Mouse (Mus musculus): ENCODE results near the gene Ntm.

The Ntm gene

DNA sequence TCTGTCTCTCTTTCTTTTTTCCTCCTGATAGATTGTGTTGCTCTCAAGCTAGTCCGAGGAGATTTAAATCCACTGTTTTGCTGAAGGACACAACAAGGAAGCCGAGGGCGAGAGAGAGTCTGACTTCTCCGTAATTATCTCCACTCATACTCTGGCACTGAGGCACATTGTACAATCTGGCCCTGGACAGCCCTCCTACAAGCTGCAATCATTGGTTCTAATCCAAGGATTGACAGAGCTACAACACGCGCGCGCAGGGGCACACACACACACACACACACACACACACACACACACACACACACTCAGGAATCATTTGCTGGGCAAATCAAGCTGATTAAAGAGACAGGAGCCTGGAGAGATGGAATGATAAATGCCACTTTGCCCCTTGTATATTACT lies at the start of gene Ntm:
Ntm (minus strand) TSS at position 164 of the 400 bp plus-strand sequence.
- no peak for DNase-seq (ENCODE audit: low spot score)

- DNase-seq (ENCODE audit: low spot score) = no peak
Observed at GRCm38 (mm10) chr9:30005701-30006100, 42.8 kb upstream of the Ntm start.

DNA sequence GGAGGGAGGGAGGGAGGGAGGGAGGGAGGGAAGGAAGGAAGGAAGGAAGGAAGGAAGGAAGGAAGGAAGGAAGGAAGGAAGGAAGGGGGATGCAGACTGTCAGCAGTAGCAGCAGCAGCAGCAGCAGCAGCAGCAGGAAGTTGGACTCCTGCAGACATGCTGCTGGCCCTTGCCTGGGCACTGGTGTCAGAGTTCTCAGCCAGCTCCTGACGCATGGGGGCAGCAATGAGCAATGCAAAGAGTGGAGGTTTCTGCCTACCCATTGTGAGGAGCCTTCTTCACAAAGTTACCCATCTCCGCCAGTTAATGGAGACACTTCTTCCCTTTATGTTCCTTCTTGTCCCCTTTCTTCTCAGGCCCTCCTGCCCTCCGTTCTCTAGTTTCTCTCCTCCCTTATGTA lies 40.7 kb upstream of the Ntm start:
- peak; percentile 40 for DNase-seq (ENCODE audit: low spot score)

- no peak for DNase-seq (ENCODE audit: low spot score)
Observed at GRCm38 (mm10) chr9:29981177-29981915, 18.4 kb upstream of the Ntm start.

GRCm38 (mm10) chr9:29961954-29962867 lies 730 bp downstream of the Ntm start:
- no peak for DNase-seq (ENCODE audit: low spot score)

DNA sequence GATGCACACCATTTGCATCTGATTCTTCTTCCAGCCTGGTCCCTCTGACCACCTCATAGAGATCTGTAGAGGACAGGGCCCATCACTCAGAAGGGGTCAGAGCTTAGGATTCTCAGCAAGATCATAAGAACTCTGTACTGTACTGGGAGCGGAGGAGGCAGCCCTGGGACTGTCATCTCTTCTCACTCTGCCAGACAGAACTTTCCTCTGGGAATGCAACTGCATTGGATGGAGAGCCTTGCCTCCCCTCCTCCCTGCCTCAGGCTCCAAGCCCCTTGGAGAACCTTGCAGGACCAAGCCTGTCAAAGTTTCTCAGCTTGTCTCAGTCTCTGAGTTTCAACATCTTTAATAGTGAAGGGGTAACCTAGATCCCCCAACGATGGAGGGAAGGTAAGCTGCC lies 1.4 kb downstream of the Ntm start:
- DNase-seq (ENCODE audit: low spot score) = no peak

GRCm38 (mm10) chr9:29960741-29961140 lies 2.2 kb downstream of the Ntm start:
- DNase-seq (ENCODE audit: low spot score) = no peak

DNA sequence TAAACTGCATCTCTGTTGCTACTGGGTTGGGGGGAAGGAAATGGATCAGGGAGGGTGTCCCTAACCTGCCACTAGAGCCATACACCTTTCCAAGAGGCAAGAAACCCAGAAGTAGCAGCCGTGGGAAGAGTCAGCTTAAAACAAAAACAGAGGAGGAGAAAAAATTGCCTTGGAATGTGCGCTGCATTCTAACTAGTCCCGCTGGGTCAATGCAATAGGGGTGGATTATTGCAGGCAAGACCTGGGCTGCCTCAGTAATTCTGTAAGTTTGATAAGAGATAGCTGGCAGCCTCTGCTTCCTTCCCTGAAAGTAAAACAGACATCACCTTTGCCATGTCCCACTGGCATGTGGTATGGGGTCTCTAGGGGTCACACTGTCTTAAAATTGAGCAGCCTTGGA lies 2.7 kb downstream of the Ntm start:
- no peak for DNase-seq (ENCODE audit: low spot score)

- DNase-seq (ENCODE audit: low spot score) = no peak
Observed at GRCm38 (mm10) chr9:29956936-29957335, 6.0 kb downstream of the Ntm start.

DNA sequence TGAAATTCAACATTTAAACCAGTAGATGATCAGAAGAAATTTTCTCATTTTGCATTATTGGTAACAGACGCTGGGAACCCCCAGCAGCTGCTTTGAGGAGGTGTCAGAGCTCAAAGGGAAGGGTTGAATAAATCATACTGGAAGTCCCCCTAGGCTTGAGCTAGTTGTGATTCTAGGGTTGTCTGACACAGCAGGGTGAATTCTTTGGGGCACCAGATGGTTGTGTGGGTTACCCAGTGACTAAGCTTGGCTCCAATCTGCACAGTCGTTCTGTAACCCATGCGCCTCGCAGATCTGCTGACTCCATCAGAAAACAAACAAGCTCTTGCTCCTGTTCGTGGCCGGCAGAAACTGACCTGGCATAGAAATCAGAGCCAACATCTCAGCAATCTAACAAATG lies 8.9 kb downstream of the Ntm start:
- no peak for DNase-seq (ENCODE audit: low spot score)

DNA sequence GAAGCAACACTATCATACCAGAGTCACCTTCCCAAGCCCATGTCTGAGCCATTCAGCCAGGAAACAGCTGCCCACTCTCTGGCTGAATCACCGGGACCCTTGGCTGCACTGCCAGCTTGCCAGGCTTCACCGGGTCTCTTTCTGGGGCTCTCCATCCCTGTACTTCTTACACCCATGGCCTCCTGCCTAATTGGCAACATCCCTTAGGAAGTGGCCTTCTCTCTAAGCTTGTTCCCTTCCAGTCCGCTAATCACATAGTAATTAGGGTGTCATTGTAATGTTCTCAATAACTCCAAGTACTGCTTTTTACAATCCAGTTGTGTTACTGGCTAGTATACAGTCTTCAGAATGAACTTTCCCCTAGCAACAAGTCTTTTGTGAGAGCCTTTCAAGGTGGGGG lies 13.9 kb downstream of the Ntm start:
- no peak for DNase-seq (ENCODE audit: low spot score)

GRCm38 (mm10) chr9:29943209-29944070 lies 19.5 kb downstream of the Ntm start:
- DNase-seq (ENCODE audit: low spot score) = no peak

DNA sequence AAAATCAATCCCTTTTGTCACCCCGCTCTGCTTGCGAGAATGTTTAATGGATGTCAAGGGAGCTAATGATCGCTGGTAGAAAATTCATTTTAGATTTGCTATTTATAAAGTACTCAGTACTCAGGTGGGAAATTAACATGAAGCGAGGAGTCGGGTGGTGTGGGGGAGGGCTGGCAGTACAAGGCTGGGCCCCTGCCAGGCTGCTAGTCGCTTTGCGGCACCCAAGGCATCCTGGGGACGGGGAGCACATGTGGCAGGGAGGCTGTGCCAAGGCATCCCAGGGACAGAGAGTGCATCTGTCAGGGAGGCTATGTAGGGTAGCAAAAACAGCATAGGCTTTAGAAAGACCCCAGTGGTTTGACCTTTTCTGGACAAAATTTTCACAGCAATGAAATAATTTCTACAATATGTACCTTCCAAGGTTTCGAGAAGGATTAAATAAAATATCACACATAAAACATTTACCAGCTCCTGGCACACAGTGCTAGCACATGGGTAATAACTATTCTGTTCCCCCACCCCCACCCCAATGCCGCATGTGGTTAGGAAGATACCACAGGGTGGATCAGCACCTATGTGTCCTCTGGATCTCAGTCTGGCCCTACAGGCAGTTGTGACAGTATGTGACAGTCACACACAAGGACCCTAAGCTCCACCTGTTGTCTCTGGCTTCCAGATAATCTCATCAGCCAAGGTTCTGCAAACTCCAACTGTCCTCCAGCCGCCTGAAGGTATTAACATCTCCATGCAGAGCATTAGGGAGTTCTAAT lies 20.6 kb downstream of the Ntm start:
- DNase-seq (ENCODE audit: low spot score) = no peak

DNA sequence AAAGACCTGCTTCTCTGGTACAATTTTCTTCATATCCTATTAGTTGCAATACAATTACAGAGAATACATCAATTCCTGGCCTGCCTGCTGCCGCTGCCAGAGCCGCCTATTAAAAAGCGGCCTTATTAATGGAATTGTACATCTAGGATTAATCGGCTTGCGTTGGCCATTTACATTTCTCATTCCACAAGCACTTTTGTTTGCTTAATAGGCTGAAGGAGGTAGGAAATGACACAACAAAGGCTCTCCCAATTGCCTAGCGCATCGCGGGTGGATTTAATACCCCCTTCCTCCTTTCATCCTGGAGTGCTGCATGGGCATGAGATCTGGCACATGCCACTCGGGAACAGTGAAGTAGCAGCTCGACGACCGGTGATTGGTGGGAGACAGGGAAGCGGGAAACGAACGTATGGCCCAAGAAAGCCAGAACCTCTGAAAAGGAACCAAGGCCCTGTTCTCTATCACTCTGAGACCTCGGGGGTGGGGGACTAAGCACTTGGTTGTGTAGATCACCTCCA lies 23.4 kb downstream of the Ntm start:
- no peak for DNase-seq (ENCODE audit: low spot score)

GRCm38 (mm10) chr9:29928796-29929195 lies 34.1 kb downstream of the Ntm start:
- no peak for DNase-seq (ENCODE audit: low spot score)

GRCm38 (mm10) chr9:29925382-29925781 lies 37.6 kb downstream of the Ntm start:
- no peak for DNase-seq (ENCODE audit: low spot score)

- no peak for DNase-seq (ENCODE audit: low spot score)
Observed at GRCm38 (mm10) chr9:29898406-29899054, 64.4 kb downstream of the Ntm start.

GRCm38 (mm10) chr9:29897448-29897847 lies 65.5 kb downstream of the Ntm start:
- no peak for DNase-seq (ENCODE audit: low spot score)

DNA sequence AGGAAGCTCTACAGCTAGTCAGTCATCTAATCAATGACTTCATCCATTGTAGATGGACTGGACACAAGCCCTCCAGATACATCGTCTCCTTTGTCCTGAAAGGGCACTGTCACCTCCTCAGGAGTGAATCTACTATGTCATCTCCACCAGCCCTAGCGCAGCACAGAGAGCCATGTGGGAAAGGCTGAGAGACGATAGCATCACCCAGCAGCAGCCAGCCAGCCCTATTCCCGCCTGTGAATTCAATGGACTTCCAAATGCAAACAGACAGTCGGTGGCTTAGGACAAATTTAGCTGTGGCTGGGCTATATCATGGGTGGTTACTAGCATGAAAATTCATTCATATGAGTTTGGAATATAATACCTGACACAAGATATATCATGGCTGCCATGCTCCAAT lies 70.1 kb downstream of the Ntm start:
- DNase-seq (ENCODE audit: low spot score) = no peak

DNA sequence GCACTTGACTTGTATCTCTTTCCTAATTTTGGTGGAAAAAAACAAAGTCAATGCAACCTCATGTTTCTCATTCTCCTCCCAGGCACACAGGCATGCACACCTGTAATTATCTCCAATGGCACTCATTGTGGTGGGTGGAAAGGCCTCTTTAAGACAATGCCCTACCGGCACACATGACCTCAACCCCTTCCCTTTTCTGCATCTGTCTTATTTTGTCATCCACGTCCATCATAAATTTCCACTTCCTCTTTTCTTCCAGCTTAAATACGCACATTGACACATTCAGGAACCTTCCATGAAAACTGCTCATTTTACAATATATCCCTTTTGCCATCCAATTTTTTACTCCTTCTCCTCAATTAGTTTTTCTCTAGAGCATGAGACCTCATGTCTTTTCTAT lies 74.2 kb downstream of the Ntm start:
- DNase-seq (ENCODE audit: low spot score) = no peak

DNA sequence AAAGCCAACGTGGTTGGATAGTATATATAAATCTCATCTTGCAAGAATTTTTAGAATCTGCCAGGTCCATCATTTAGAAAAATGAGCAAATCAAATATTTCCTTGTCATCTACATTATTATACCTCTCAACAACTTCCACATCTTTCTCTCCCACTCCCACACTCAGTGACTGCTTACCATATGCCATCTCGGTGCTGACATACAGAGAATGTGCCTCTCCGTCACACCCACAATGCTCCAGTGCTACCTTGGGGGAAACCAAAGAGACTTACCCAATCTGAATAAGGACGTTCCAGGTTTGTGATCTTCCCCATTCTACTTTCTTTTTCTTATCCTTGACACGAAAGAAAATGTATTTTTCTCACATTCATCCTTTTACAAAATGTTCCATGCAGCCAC lies 75.0 kb downstream of the Ntm start:
- DNase-seq (ENCODE audit: low spot score) = no peak
